Mouse (Mus musculus) ES-E14 (cell line): ENCODE measurements around the gene Ccnd3.

ENCODE experiments used
- CHD2 ChIP-seq: IDR thresholded peaks from 2 replicates; pipeline ENCODE4 v1.6.1; 2014; ENCODE audit warnings: mild to moderate bottlenecking, low read depth, low read length, inconsistent platforms
- MAFK ChIP-seq: IDR thresholded peaks from 2 replicates; pipeline ENCODE4 v1.6.1; 2014; ENCODE audit warnings: mild to moderate bottlenecking, low read depth, low read length, inconsistent platforms; ENCODE audit not compliant: insufficient read depth
- ZC3H11A ChIP-seq: IDR thresholded peaks from 2 replicates; pipeline ENCODE4 v1.6.1; 2012; ENCODE audit warnings: low read depth, mild to moderate bottlenecking, inconsistent platforms, low read length, borderline replicate concordance
- ZNF384 ChIP-seq: IDR thresholded peaks from 2 replicates; pipeline ENCODE4 v1.6.1; 2012; ENCODE audit warnings: low read depth, low read length, inconsistent platforms

- TF ChIP-seq MAFK = no peak
- TF ChIP-seq CHD2 = no peak
- no peak for TF ChIP-seq ZNF384
- no peak for TF ChIP-seq ZC3H11A
Measured at GRCm38 (mm10) chr17:47507523-47507922, 2.7 kb downstream of the Ccnd3 start.
